Mouse (Mus musculus): ENCODE data around the gene Prm3. TPM values are rescaled to one million over a fixed set of nuclear protein-coding genes. Genes with fewer than 3 reads are reported as not detected.

Prm3 gene
- polyA plus RNA-seq, 1 experiment from 2014 or later: not detected

GRCm38 (mm10) chr16:10777579-10778160 is 13.0 kb downstream of the Prm3 start:
- H3K36me3 ChIP-seq (ENCODE audit: insufficient read depth, low read length): no peaks in the 10 kb centered on the region
- no peak for TF ChIP-seq CTCF (IDR thresholded peaks at IDR 0.05; ENCODE audit: low read depth)
- H3K27me3 ChIP-seq (ENCODE audit: insufficient read depth, low read length): no peaks in the 10 kb centered on the region
- no peak overlapping the region for H3K4me3 ChIP-seq (replicated peaks; ENCODE audit: low read depth, low read length)
- WGBS: 60% methylated on average over 5 of the region's 5 CpGs
- H3K4me2 ChIP-seq (ENCODE audit: low read length): no peak overlapping the region
- H3K9ac ChIP-seq (ENCODE audit: low read depth, low read length): no peak overlapping the region
- H3K27ac ChIP-seq: no peak overlapping the region
- peaks cover 4% of the 10 kb centered on the region; the same call in 1 of the 2 replicates for H3K4me1 ChIP-seq (replicated peaks; ENCODE audit: insufficient read depth, low read length)
- ATAC-seq (replicated peaks; ENCODE audit: low FRiP score, low read depth): no peak; the same call in 1 of the 2 replicates
- no peak for DNase-seq (ENCODE audit: low spot score)
- H3K9me3 ChIP-seq (replicated peaks; ENCODE audit: low read length): no peaks in the 10 kb centered on the region

GRCm38 (mm10) chr16:10776322-10776721 is 14.4 kb downstream of the Prm3 start:
- 22% methylated on average over 7 of the region's 7 CpGs for WGBS
- no peak overlapping the region for H3K27ac ChIP-seq
- H3K4me1 ChIP-seq (replicated peaks; ENCODE audit: insufficient read depth, low read length): no peaks in the 10 kb centered on the region; the same call in 1 of the 2 replicates
- no peaks in the 10 kb centered on the region for H3K9me3 ChIP-seq (replicated peaks; ENCODE audit: low read length)
- H3K4me2 ChIP-seq (ENCODE audit: low read length): no peak overlapping the region
- no peak overlapping the region for H3K4me3 ChIP-seq (replicated peaks; ENCODE audit: low read depth, low read length)
- no peaks in the 10 kb centered on the region for H3K36me3 ChIP-seq (ENCODE audit: insufficient read depth, low read length)
- no peak overlapping the region for H3K9ac ChIP-seq (ENCODE audit: low read depth, low read length)
- ATAC-seq (replicated peaks; ENCODE audit: low FRiP score, low read depth) (no peak), DNase-seq (ENCODE audit: low spot score) (no peak)
- H3K27me3 ChIP-seq (ENCODE audit: insufficient read depth, low read length): no peaks in the 10 kb centered on the region
- no peak for TF ChIP-seq CTCF (IDR thresholded peaks at IDR 0.05; ENCODE audit: low read depth)

GRCm38 (mm10) chr16:10774726-10775125 is 16.0 kb downstream of the Prm3 start:
- no peaks in the 10 kb centered on the region for H3K4me1 ChIP-seq (replicated peaks; ENCODE audit: insufficient read depth, low read length)
- TF ChIP-seq CTCF (IDR thresholded peaks at IDR 0.05; ENCODE audit: low read depth): no peak
- H3K27ac ChIP-seq: no peak overlapping the region
- DNase-seq (ENCODE audit: low spot score): no peak
- no peaks in the 10 kb centered on the region for H3K36me3 ChIP-seq (ENCODE audit: insufficient read depth, low read length)
- no peak overlapping the region for H3K9ac ChIP-seq (ENCODE audit: low read depth, low read length)
- no peak overlapping the region for H3K4me3 ChIP-seq (replicated peaks; ENCODE audit: low read depth, low read length)
- 72% methylated on average over 4 of the region's 4 CpGs for WGBS
- no peaks in the 10 kb centered on the region for H3K9me3 ChIP-seq (replicated peaks; ENCODE audit: low read length)
- ATAC-seq (replicated peaks; ENCODE audit: low FRiP score, low read depth): no peak
- H3K27me3 ChIP-seq (ENCODE audit: insufficient read depth, low read length): no peaks in the 10 kb centered on the region
- no peak overlapping the region for H3K4me2 ChIP-seq (ENCODE audit: low read length)

GRCm38 (mm10) chr16:10773543-10773942 is 17.2 kb downstream of the Prm3 start:
- no peak for DNase-seq (ENCODE audit: low spot score)
- no peaks in the 10 kb centered on the region for H3K4me1 ChIP-seq (replicated peaks; ENCODE audit: insufficient read depth, low read length)
- no peaks in the 10 kb centered on the region for H3K36me3 ChIP-seq (ENCODE audit: insufficient read depth, low read length)
- no peak overlapping the region for H3K9ac ChIP-seq (ENCODE audit: low read depth, low read length)
- H3K4me2 ChIP-seq (ENCODE audit: low read length): no peak overlapping the region
- no peaks in the 10 kb centered on the region for H3K27me3 ChIP-seq (ENCODE audit: insufficient read depth, low read length)
- 82% methylated on average over 8 of the region's 8 CpGs for WGBS
- ATAC-seq (replicated peaks; ENCODE audit: low FRiP score, low read depth): no peak
- TF ChIP-seq CTCF (IDR thresholded peaks at IDR 0.05; ENCODE audit: low read depth): no peak
- no peaks in the 10 kb centered on the region for H3K9me3 ChIP-seq (replicated peaks; ENCODE audit: low read length)
- no peak overlapping the region for H3K27ac ChIP-seq
- H3K4me3 ChIP-seq (replicated peaks; ENCODE audit: low read depth, low read length): no peak overlapping the region

GRCm38 (mm10) chr16:10771769-10772510 is 18.8 kb downstream of the Prm3 start:
- ATAC-seq (replicated peaks; ENCODE audit: low FRiP score, low read depth) (no peak), DNase-seq (ENCODE audit: low spot score) (no peak)
- Histone ChIP-seq H3K4me2 (ENCODE audit: low read length) (no peak overlapping the region), H3K36me3 (ENCODE audit: insufficient read depth, low read length) (no peaks in the 10 kb centered on the region), H3K4me3 (replicated peaks; ENCODE audit: low read depth, low read length) (no peak overlapping the region), H3K9ac (ENCODE audit: low read depth, low read length) (no peak overlapping the region), H3K4me1 (replicated peaks; ENCODE audit: insufficient read depth, low read length) (no peaks in the 10 kb centered on the region), H3K27ac (no peak overlapping the region), H3K27me3 (ENCODE audit: insufficient read depth, low read length) (no peaks in the 10 kb centered on the region), H3K9me3 (replicated peaks; ENCODE audit: low read length) (no peaks in the 10 kb centered on the region)
- no peak for TF ChIP-seq CTCF (IDR thresholded peaks at IDR 0.05; ENCODE audit: low read depth)
- WGBS: 71% methylated on average over 19 of the region's 19 CpGs

- Histone ChIP-seq H3K9ac (ENCODE audit: low read depth, low read length) (no peak overlapping the region), H3K9me3 (replicated peaks; ENCODE audit: low read length) (no peaks in the 10 kb centered on the region), H3K27ac (no peak overlapping the region), H3K4me2 (ENCODE audit: low read length) (no peak overlapping the region), H3K4me1 (replicated peaks; ENCODE audit: insufficient read depth, low read length) (no peaks in the 10 kb centered on the region), H3K36me3 (ENCODE audit: insufficient read depth, low read length) (no peaks in the 10 kb centered on the region), H3K4me3 (replicated peaks; ENCODE audit: low read depth, low read length) (no peak overlapping the region), H3K27me3 (ENCODE audit: insufficient read depth, low read length) (no peaks in the 10 kb centered on the region)
- 38% methylated on average over 4 of the region's 4 CpGs for WGBS
- DNase-seq (ENCODE audit: low spot score): peak; percentile 53
- no peak for TF ChIP-seq CTCF (IDR thresholded peaks at IDR 0.05; ENCODE audit: low read depth)
- ATAC-seq (replicated peaks; ENCODE audit: low FRiP score, low read depth): no peak
Observed at GRCm38 (mm10) chr16:10770531-10771325, 20.0 kb downstream of the Prm3 start.

Data from kidney, postnatal 0 days (tissue).